Mouse (Mus musculus): ENCODE data around the gene H2-M1. TPM values are rescaled to one million over a fixed set of nuclear protein-coding genes. Genes with fewer than 3 reads are reported as not detected.

H2-M1 gene
- total RNA-seq (2021) = not detected
- long read RNA-seq = 0 reads

DNA sequence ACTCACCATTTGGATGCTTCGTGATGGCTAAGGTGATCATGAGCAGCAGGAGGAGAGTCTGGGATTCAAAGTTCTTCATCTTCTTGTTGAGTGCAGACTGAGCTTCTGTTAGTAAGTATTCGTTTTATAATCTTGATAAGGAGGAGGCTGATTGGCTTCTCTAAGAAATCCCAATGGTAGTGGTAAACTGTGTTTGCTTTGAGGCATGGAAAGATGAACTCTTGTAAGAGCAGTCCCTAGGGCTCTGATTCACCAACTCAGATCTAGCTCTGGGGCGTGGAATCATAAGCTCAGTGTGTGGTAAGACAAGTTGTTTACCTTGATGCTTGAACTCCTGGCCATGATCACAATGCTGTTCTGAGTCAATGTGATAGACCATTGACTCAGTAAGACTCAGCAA is at the start of gene H2-M1:
H2-M1 (minus strand) TSS at position 101 of the 400 bp plus-strand sequence.
- no peak for DNase-seq (ENCODE audit: low spot score in 2 of 2)

DNA sequence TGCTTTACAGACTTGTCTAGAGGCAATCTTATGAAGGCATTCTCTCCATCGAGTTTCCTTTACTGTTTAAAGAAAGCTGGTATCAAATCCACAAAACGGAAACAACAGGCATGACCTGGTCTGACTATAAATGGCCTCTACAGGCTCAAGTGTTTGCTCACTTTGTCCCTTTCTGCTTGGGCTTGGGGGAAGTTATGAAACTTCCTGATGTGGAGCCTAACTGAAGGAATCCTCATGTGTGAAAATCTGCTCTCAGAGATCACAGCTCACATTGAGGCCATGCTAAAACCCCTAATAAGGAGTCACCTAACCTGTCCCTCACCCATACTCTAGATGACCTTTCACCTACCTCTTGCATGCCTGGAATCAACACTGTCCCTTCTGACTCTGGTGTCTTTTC is 25.7 kb upstream of the H2-M1 start:
- no peak for DNase-seq (ENCODE audit: low spot score in 2 of 2)

DNA sequence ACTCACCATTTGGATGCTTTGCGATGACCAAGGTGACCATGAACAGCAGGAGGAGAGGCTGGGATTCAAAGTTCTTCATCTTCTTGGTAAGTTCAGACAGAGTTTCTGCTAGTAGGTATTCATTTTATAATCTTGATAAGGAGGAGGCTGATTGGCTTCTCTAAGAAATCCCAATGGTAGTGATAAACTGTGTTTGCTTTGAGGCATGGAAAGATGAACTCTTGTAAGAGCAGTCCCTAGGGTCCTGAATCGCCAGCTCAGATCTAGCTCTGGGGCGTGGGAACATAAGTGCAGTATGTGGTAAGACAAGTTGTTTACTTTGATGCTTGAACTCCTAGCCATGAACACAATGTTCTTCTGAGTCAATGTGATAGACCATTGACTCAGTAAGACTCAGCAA is 29.5 kb downstream of the H2-M1 start, which contains the start of gene H2-M9:
H2-M9 (minus strand) TSS at position 101 of the 400 bp plus-strand sequence.
- no peak for DNase-seq (ENCODE audit: low spot score in 2 of 2)

Other genes with a start within 250 kb of the H2-M1 start
- not detected for gene H2-M10.4, start 209.9 kb downstream of the H2-M1 start, total RNA-seq (2021)
- gene H2-M11, start 125.1 kb downstream of the H2-M1 start, total RNA-seq (2021) = not detected
- not detected for gene H2-M9, start 29.6 kb downstream of the H2-M1 start, total RNA-seq (2021)
- gene H2-M10.5, start 100.7 kb upstream of the H2-M1 start, total RNA-seq (2021) = not detected
- gene H2-M10.6, start 140.0 kb upstream of the H2-M1 start, total RNA-seq (2021) = not detected
- gene Trim26, start 164.9 kb upstream of the H2-M1 start, total RNA-seq (2021) = 10 to 100 TPM; 18.1 to 20.3 TPM
- not detected for gene Trim15, start 195.0 kb upstream of the H2-M1 start, total RNA-seq (2021)
- gene Trim10, start 197.4 kb upstream of the H2-M1 start, total RNA-seq (2021) = not detected
- not detected for gene Trim40, start 217.9 kb upstream of the H2-M1 start, total RNA-seq (2021)
- gene Trim31, start 225.9 kb upstream of the H2-M1 start, total RNA-seq (2021) = not detected

Measured in layer of hippocampus, adult 18-20 months (tissue).